19 mouse cellular contexts compared by ENCODE assay signal in the genomic region with DNA sequence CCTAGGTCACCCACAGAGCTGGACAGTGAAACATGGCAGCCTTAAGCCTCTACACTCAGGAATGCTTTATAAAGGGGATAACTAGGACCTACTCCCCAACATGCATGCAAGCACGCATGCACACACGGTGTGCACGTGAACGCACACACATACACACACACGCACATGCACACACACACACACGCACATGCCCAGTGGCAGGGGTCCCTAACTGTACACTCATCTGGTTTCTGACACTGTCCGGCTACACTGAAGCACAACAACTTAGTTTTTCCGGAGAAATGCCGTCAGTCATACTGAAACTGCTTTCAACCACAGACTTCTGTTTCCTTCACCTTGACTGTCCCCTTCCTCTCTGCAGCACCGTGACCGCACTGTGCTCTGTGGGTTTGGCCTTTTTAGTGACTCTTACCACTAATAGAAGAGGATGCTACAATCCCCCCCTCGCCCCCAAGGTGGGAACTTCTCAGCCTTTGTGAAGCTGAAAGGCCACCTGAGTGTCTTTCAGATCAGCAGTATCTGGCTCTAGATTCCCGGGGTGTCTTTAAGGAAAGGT.
DNase-seq lines count a peak whose midpoint lies in the region; ATAC-seq and TF ChIP-seq lines count a peak whose summit lies in the region.
"Had no signal": no experiment of that assay in that cellular context is flagged by ENCODE, and none has a peak within 500 bp of the region (broad histone marks: within the 10 kb centered on the region; RNA-seq: fewer than 3 reads in every experiment).

No protein-coding gene starts in this region.

- H3K4me2 ChIP-seq in kidney, embryonic 16.5 days (replicated peaks; ENCODE audit: low read depth, low read length), result no peak overlapping the region
- H3K4me2 ChIP-seq in midbrain, embryonic 16.5 days (ENCODE audit: low read length), result no peak overlapping the region
- H3K4me2 ChIP-seq: forebrain, embryonic 13.5 days; heart, embryonic 15.5 days; hindbrain, embryonic 14.5 days; liver, embryonic 13.5 days; midbrain, embryonic 13.5 days; neural tube, embryonic 12.5 days had no signal

- 8% methylated on average over 13 of the region's 13 CpGs for WGBS in bone marrow, adult 2 months
- WGBS in spleen, adult 2 months, result 13% methylated on average over 13 of the region's 13 CpGs
- WGBS in kidney, embryonic 16.5 days, result 92% methylated on average over 13 of the region's 13 CpGs
- WGBS in midbrain, embryonic 16.5 days, result 93% methylated on average over 13 of the region's 13 CpGs

- no peak overlapping the region for H3K27ac ChIP-seq in bone marrow, adult 2 months (ENCODE audit: control insufficient read depth, insufficient read depth, low read depth, low read length, poor library complexity)
- peak overlapping the region; percentile 33 for H3K27ac ChIP-seq in spleen, adult 2 months (ENCODE audit: insufficient read depth, low read length)
- no peak overlapping the region for H3K27ac ChIP-seq in kidney, embryonic 16.5 days (ENCODE audit: low read length)
- H3K27ac ChIP-seq in midbrain, embryonic 16.5 days (ENCODE audit: low read length), result no peak overlapping the region
- H3K27ac ChIP-seq: forebrain, embryonic 13.5 days; heart, embryonic 15.5 days; hindbrain, embryonic 14.5 days; limb, embryonic 10.5 days; liver, embryonic 13.5 days; midbrain, embryonic 13.5 days; neural tube, embryonic 12.5 days had no signal

- H3K4me1 ChIP-seq in bone marrow, adult 2 months (ENCODE audit: control insufficient read depth, insufficient read depth, low read length), result peaks cover 3% of the 10 kb centered on the region
- H3K4me1 ChIP-seq in spleen, adult 2 months (ENCODE audit: control insufficient read depth, insufficient read depth, insufficient read length), result peaks cover 15% of the 10 kb centered on the region; the same call in 1 of the 2 replicates
- H3K4me1 ChIP-seq in kidney, embryonic 16.5 days (ENCODE audit: insufficient read depth, low read length), result no peaks in the 10 kb centered on the region
- H3K4me1 ChIP-seq in midbrain, embryonic 16.5 days (ENCODE audit: control insufficient read depth, insufficient read depth, low read length), result no peaks in the 10 kb centered on the region
- H3K4me1 ChIP-seq: forebrain, embryonic 13.5 days; heart, embryonic 15.5 days; liver, embryonic 13.5 days; midbrain, embryonic 13.5 days; neural tube, embryonic 12.5 days had no signal

- H3K27me3 ChIP-seq in spleen, adult 2 months (ENCODE audit: control insufficient read depth, insufficient read depth, low read length), result no peaks in the 10 kb centered on the region
- H3K27me3 ChIP-seq in kidney, embryonic 16.5 days (ENCODE audit: insufficient read depth, low read length), result no peaks in the 10 kb centered on the region
- H3K27me3 ChIP-seq in midbrain, embryonic 16.5 days (ENCODE audit: control insufficient read depth, insufficient read depth, low read depth, low read length), result no peaks in the 10 kb centered on the region
- H3K27me3 ChIP-seq: forebrain, embryonic 13.5 days; heart, embryonic 15.5 days; liver, embryonic 13.5 days; midbrain, embryonic 13.5 days; neural tube, embryonic 12.5 days had no signal

- H3K9ac ChIP-seq in kidney, embryonic 16.5 days (replicated peaks; ENCODE audit: low read length), result no peak overlapping the region
- no peak overlapping the region for H3K9ac ChIP-seq in midbrain, embryonic 16.5 days (ENCODE audit: low read depth, low read length)
- H3K9ac ChIP-seq: forebrain, embryonic 13.5 days; heart, embryonic 15.5 days; hindbrain, embryonic 14.5 days; liver, embryonic 13.5 days; midbrain, embryonic 13.5 days; neural tube, embryonic 12.5 days had no signal

- TF ChIP-seq POLR2A in bone marrow, adult 2 months (IDR thresholded peaks at IDR 0.05; ENCODE audit: borderline replicate concordance, control insufficient read depth, low read depth, low read length), result no peak
- TF ChIP-seq POLR2A in spleen, adult 2 months (IDR thresholded peaks at IDR 0.05; ENCODE audit: low read depth, low read length), result no peak

- peak overlapping the region; percentile 8 for H3K4me3 ChIP-seq in bone marrow, adult 2 months (replicated peaks; ENCODE audit: control insufficient read depth, low read depth, low read length)
- H3K4me3 ChIP-seq in spleen, adult 2 months (ENCODE audit: extremely low read depth, insufficient read depth, insufficient read length), result peak overlapping the region; percentile 27; the same call in 1 of the 2 replicates
- no peak overlapping the region for H3K4me3 ChIP-seq in kidney, embryonic 16.5 days (ENCODE audit: low read length)
- no peak overlapping the region for H3K4me3 ChIP-seq in midbrain, embryonic 16.5 days (ENCODE audit: low read depth, low read length)
- H3K4me3 ChIP-seq: forebrain, embryonic 13.5 days; heart, embryonic 15.5 days; limb, embryonic 10.5 days; liver, embryonic 13.5 days; midbrain, embryonic 13.5 days; neural tube, embryonic 12.5 days had no signal

- H3K36me3 ChIP-seq in spleen, adult 2 months (ENCODE audit: control insufficient read depth, insufficient read depth, low read length), result no peaks in the 10 kb centered on the region
- no peaks in the 10 kb centered on the region for H3K36me3 ChIP-seq in kidney, embryonic 16.5 days (ENCODE audit: insufficient read depth, low read length)
- H3K36me3 ChIP-seq in midbrain, embryonic 16.5 days (ENCODE audit: control insufficient read depth, insufficient read depth, low read length), result no peaks in the 10 kb centered on the region
- H3K36me3 ChIP-seq: heart, embryonic 15.5 days; limb, embryonic 10.5 days; liver, embryonic 13.5 days; midbrain, embryonic 13.5 days; neural tube, embryonic 12.5 days had no signal

- H3K9me3 ChIP-seq in kidney, embryonic 16.5 days (ENCODE audit: low read length), result no peaks in the 10 kb centered on the region
- no peaks in the 10 kb centered on the region for H3K9me3 ChIP-seq in midbrain, embryonic 16.5 days (replicated peaks; ENCODE audit: control insufficient read depth, low read length, poor library complexity, severe bottlenecking)
- H3K9me3 ChIP-seq: forebrain, embryonic 13.5 days; heart, embryonic 15.5 days; limb, embryonic 10.5 days; liver, embryonic 13.5 days; midbrain, embryonic 13.5 days; neural tube, embryonic 12.5 days had no signal

- no peak for TF ChIP-seq CTCF in bone marrow, adult 2 months (IDR thresholded peaks at IDR 0.05; ENCODE audit: control insufficient read depth, insufficient read depth, low read length)
- TF ChIP-seq CTCF in spleen, adult 2 months (IDR thresholded peaks at IDR 0.05; ENCODE audit: extremely low read depth, insufficient read depth, insufficient read length, insufficient replicate concordance), result no peak

- peak; percentile 76 for DNase-seq in CD4-positive, CD25-positive, alpha-beta regulatory T cell, adult 2 months (ENCODE audit: low read depth, low spot score)
- DNase-seq in spleen, adult 2 months (ENCODE audit: low read depth in 1 of 2, low spot score in 2 of 2), result peak; percentile 57 to 63
- no peak for DNase-seq in ovary, postnatal 10 days (ENCODE audit: low spot score)
- DNase-seq: adrenal gland, postnatal 10 days; cerebellum, adult 9-11 months; embryo, embryonic 11 days; kidney, adult 2 months; kidney, postnatal 4 days; liver, embryonic 13.5 days had no signal

- ATAC-seq in megakaryocyte progenitor cell, adult 5-6 weeks (replicated peaks; ENCODE audit: poor library complexity), result peak; percentile 90
- no peak for ATAC-seq in kidney, embryonic 16.5 days (ENCODE audit: low FRiP score, low TSS enrichment)
- ATAC-seq in midbrain, embryonic 16.5 days, result no peak
- ATAC-seq: forebrain, embryonic 13.5 days; midbrain, embryonic 13.5 days had no signal

Comparison
In these comparisons a context has a peak if more than half of its experiments do, and no peak if none do; other contexts are left out.
1. H3K4me3 ChIP-seq: peak in bone marrow, adult 2 months (single experiment) and spleen, adult 2 months (single experiment); none in kidney, embryonic 16.5 days (single experiment) and midbrain, embryonic 16.5 days (single experiment).